Mouse (Mus musculus): ENCODE measurements around the gene Slc5a11.

Slc5a11 gene

GRCm38 (mm10) chr7:123212316-123212715, 2.3 kb upstream of the Slc5a11 start:
- no peak for DNase-seq (ENCODE audit: low spot score)

- no peak for DNase-seq (ENCODE audit: low spot score)
Observed at GRCm38 (mm10) chr7:123215138-123215537, 558 bp downstream of the Slc5a11 start.

- no peak for DNase-seq (ENCODE audit: low spot score)
Observed at GRCm38 (mm10) chr7:123217448-123218354, 3.1 kb downstream of the Slc5a11 start.

GRCm38 (mm10) chr7:123218620-123219019, 4.0 kb downstream of the Slc5a11 start:
- DNase-seq (ENCODE audit: low spot score) = no peak

- no peak for DNase-seq (ENCODE audit: low spot score)
Observed at GRCm38 (mm10) chr7:123219781-123220632, 5.4 kb downstream of the Slc5a11 start.

- no peak for DNase-seq (ENCODE audit: low spot score)
Observed at GRCm38 (mm10) chr7:123220633-123220942, 6.0 kb downstream of the Slc5a11 start.

- DNase-seq (ENCODE audit: low spot score) = no peak
Observed at GRCm38 (mm10) chr7:123224076-123224475, 9.5 kb downstream of the Slc5a11 start.

- DNase-seq (ENCODE audit: low spot score) = no peak
Observed at GRCm38 (mm10) chr7:123225159-123225558, 10.6 kb downstream of the Slc5a11 start.

GRCm38 (mm10) chr7:123235449-123235848, 20.9 kb downstream of the Slc5a11 start:
- DNase-seq (ENCODE audit: low spot score) = no peak

GRCm38 (mm10) chr7:123238621-123239020, 24.0 kb downstream of the Slc5a11 start:
- DNase-seq (ENCODE audit: low spot score) = no peak

GRCm38 (mm10) chr7:123240064-123240463, 25.5 kb downstream of the Slc5a11 start:
- no peak for DNase-seq (ENCODE audit: low spot score)

GRCm38 (mm10) chr7:123242241-123242640, 27.7 kb downstream of the Slc5a11 start:
- no peak for DNase-seq (ENCODE audit: low spot score)

- no peak for DNase-seq (ENCODE audit: low spot score)
Observed at GRCm38 (mm10) chr7:123244833-123245232, 30.3 kb downstream of the Slc5a11 start.

GRCm38 (mm10) chr7:123246504-123247084, 32.0 kb downstream of the Slc5a11 start:
- no peak for DNase-seq (ENCODE audit: low spot score)

GRCm38 (mm10) chr7:123248166-123248565, 33.6 kb downstream of the Slc5a11 start:
- no peak for DNase-seq (ENCODE audit: low spot score)

- no peak for DNase-seq (ENCODE audit: low spot score)
Observed at GRCm38 (mm10) chr7:123251343-123251742, 36.8 kb downstream of the Slc5a11 start.

GRCm38 (mm10) chr7:123253396-123253795, 38.8 kb downstream of the Slc5a11 start:
- DNase-seq (ENCODE audit: low spot score) = no peak

GRCm38 (mm10) chr7:123254196-123254970, 39.8 kb downstream of the Slc5a11 start:
- DNase-seq (ENCODE audit: low spot score) = no peak

GRCm38 (mm10) chr7:123258103-123258502, 43.5 kb downstream of the Slc5a11 start:
- DNase-seq (ENCODE audit: low spot score) = no peak

GRCm38 (mm10) chr7:123273056-123273455, 58.5 kb downstream of the Slc5a11 start:
- DNase-seq (ENCODE audit: low spot score) = no peak

GRCm38 (mm10) chr7:123276568-123276967, 62.0 kb downstream of the Slc5a11 start:
- no peak for DNase-seq (ENCODE audit: low spot score)

- no peak for DNase-seq (ENCODE audit: low spot score)
Observed at GRCm38 (mm10) chr7:123279797-123280196, 65.2 kb downstream of the Slc5a11 start.
